Comparison of ENCODE assay signal across 17 mouse cellular contexts in genomic region chr3:89896571-89896970, GRCm38 (mm10). TPM values are rescaled to one million over a fixed set of nuclear protein-coding genes. Genes with fewer than 3 reads are reported as not detected.
DNase-seq lines count a peak whose midpoint lies in the region; ATAC-seq and TF ChIP-seq lines count a peak whose summit lies in the region.
"Had no signal": no experiment of that assay in that cellular context is flagged by ENCODE, and none has a peak within 500 bp of the region (broad histone marks: within the 10 kb centered on the region; RNA-seq: fewer than 3 reads in every experiment).

No protein-coding gene starts in this region.

- no peak overlapping the region for H3K4me2 ChIP-seq in stomach, postnatal 0 days (replicated peaks; ENCODE audit: low read depth)
- H3K4me2 ChIP-seq: embryonic facial prominence, embryonic 15.5 days; heart, embryonic 13.5 days; hindbrain, embryonic 12.5 days had no signal

- no peak for TF ChIP-seq CTCF in spleen, adult 2 months (IDR thresholded peaks at IDR 0.05; ENCODE audit: extremely low read depth, insufficient read depth, insufficient read length, insufficient replicate concordance)
- no peak for TF ChIP-seq CTCF in stomach, postnatal 0 days (IDR thresholded peaks at IDR 0.05; ENCODE audit: low read depth)

- H3K27me3 ChIP-seq in spleen, adult 2 months (ENCODE audit: control insufficient read depth, insufficient read depth, low read length), result no peaks in the 10 kb centered on the region
- H3K27me3 ChIP-seq in stomach, postnatal 0 days (ENCODE audit: control insufficient read depth, insufficient read depth, low read length), result no peaks in the 10 kb centered on the region
- H3K27me3 ChIP-seq: embryonic facial prominence, embryonic 15.5 days; hindbrain, embryonic 12.5 days had no signal

- H3K27ac ChIP-seq in spleen, adult 2 months (ENCODE audit: insufficient read depth, low read length), result peak overlapping the region; percentile 11; the same call in 1 of the 2 replicates
- H3K27ac ChIP-seq in stomach, postnatal 0 days (replicated peaks), result peak overlapping the region; percentile 71; the same call in 1 of the 2 replicates
- H3K27ac ChIP-seq: heart, embryonic 13.5 days; hindbrain, embryonic 12.5 days; liver, embryonic 14.5 days had no signal

- no peak overlapping the region for H3K9ac ChIP-seq in stomach, postnatal 0 days (ENCODE audit: low read length)
- H3K9ac ChIP-seq: embryonic facial prominence, embryonic 15.5 days; forebrain, postnatal 0 days; heart, embryonic 13.5 days; hindbrain, embryonic 12.5 days; liver, embryonic 14.5 days had no signal

- H3K4me1 ChIP-seq in spleen, adult 2 months (ENCODE audit: control insufficient read depth, insufficient read depth, insufficient read length), result peaks cover 6% of the 10 kb centered on the region; the same call in 1 of the 2 replicates
- H3K4me1 ChIP-seq in stomach, postnatal 0 days (replicated peaks; ENCODE audit: control insufficient read depth, insufficient read depth), result peaks cover 14% of the 10 kb centered on the region; the same call in 1 of the 2 replicates

- H3K4me3 ChIP-seq in spleen, adult 2 months (ENCODE audit: extremely low read depth, insufficient read depth, insufficient read length), result no peak overlapping the region
- H3K4me3 ChIP-seq in stomach, postnatal 0 days (ENCODE audit: low read depth, low read length), result no peak overlapping the region
- H3K4me3 ChIP-seq: embryonic facial prominence, embryonic 15.5 days; heart, embryonic 13.5 days; hindbrain, embryonic 12.5 days had no signal

- no peaks in the 10 kb centered on the region for H3K9me3 ChIP-seq in stomach, postnatal 0 days (ENCODE audit: control insufficient read depth, low read length)
- H3K9me3 ChIP-seq: embryonic facial prominence, embryonic 15.5 days; heart, embryonic 13.5 days; hindbrain, embryonic 12.5 days had no signal

- DNase-seq in adrenal gland, adult (ENCODE audit: inconsistent age in 2 of 2, low spot score in 1 of 2), result peak; percentile 88 to 89
- no peak for DNase-seq in adrenal gland, postnatal 4 days (ENCODE audit: low spot score in 2 of 2)
- no peak for DNase-seq in spleen, adult 2 months (ENCODE audit: low read depth in 1 of 2, low spot score in 2 of 2)
- no peak for DNase-seq in spleen, postnatal 10 days (ENCODE audit: low spot score in 2 of 2)
- peak; percentile 66 for DNase-seq in adrenal gland, postnatal 10 days
- DNase-seq in stomach, postnatal 0 days (ENCODE audit: low spot score), result no peak
- no peak for DNase-seq in thymus, postnatal 14 days
- DNase-seq: cerebellum, adult 8-10 months; forebrain, postnatal 0 days; gastrocnemius, postnatal 14 days; kidney, adult 8-10 months; lung, postnatal 36 days had no signal

- TF ChIP-seq EP300 in stomach, postnatal 0 days (optimal IDR thresholded peaks at IDR 0.05), result no peak

- no peak for ATAC-seq in stomach, postnatal 0 days (ENCODE audit: low FRiP score, low TSS enrichment)
- ATAC-seq in monocyte, adult 5-6 weeks (replicated peaks; ENCODE audit: insufficient number of reproducible peaks, low FRiP score, low TSS enrichment, poor library complexity, severe bottlenecking), result no peak
- ATAC-seq: forebrain, postnatal 0 days had no signal

- no peaks in the 10 kb centered on the region for H3K36me3 ChIP-seq in spleen, adult 2 months (ENCODE audit: control insufficient read depth, insufficient read depth, low read length)
- no peaks in the 10 kb centered on the region for H3K36me3 ChIP-seq in stomach, postnatal 0 days (ENCODE audit: control insufficient read depth, insufficient read depth, low read length)
- H3K36me3 ChIP-seq: embryonic facial prominence, embryonic 15.5 days; heart, embryonic 13.5 days; hindbrain, embryonic 12.5 days had no signal

- no peak for TF ChIP-seq POLR2A in spleen, adult 2 months (IDR thresholded peaks at IDR 0.05; ENCODE audit: low read depth, low read length)

- WGBS in spleen, adult 2 months, result 55% methylated on average over 5 of the region's 5 CpGs
- 30% methylated on average over 5 of the region's 5 CpGs for WGBS in stomach, postnatal 0 days

RNA-seq across cellular contexts. Expression of gene Il6ra, which starts 16.4 kb away (rescaled TPM):
- 1 to 10 TPM; 3.7 to 6.4 TPM for total RNA-seq in adrenal gland, postnatal 4 days (2021)
- polyA plus RNA-seq in spleen, adult 2 months (2012; rRNA removed), result 21.4 and 25.6 TPM in 2 replicates
- 10 to 100 TPM in 1 of 2 experiments, 1 to 10 TPM in 1; 7.2 to 17.2 TPM for total RNA-seq in adrenal gland, postnatal 10 days (2021)
- 4.3 and 4.5 TPM in 2 replicates for polyA plus RNA-seq in stomach, postnatal 0 days (2015; fragmentation: Nextera tagmentation; extraction: Ambion mirVana)
- 36.2 to 60.6 TPM (median 43.2 TPM) in 3 replicates for total RNA-seq in monocyte, adult 5-6 weeks (2017)

Comparison
In these comparisons a context has a peak if more than half of its experiments do, and no peak if none do; other contexts are left out.
1. DNase-seq: peak in adrenal gland, adult (2 of 2) and adrenal gland, postnatal 10 days (single experiment); none in adrenal gland, postnatal 4 days (0 of 2), spleen, adult 2 months (0 of 2), spleen, postnatal 10 days (0 of 2), stomach, postnatal 0 days (single experiment) and thymus, postnatal 14 days (single experiment).